Mouse (Mus musculus) CH12.LX (cell line): ENCODE measurements around the gene Tmem184a.

Experiments used
- CHD2 ChIP-seq: IDR thresholded peaks from 2 replicates; pipeline ENCODE4 v1.6.1; 2011; ENCODE audit warnings: low read length, improper control_type of control experiment
- CTCF ChIP-seq, 2 experiments: IDR thresholded peaks in 1 of 2; conservative IDR thresholded peaks in 1 of 2; 2 replicates each; pipeline ENCODE4 v1.5.1; 2011 to 2012; ENCODE audit warnings: low read depth in 2 of 2, low read length in 2 of 2, improper control_type of control experiment in 1 of 2, inconsistent platforms in 1 of 2, mild to moderate bottlenecking in 1 of 2, moderate library complexity in 1 of 2
- EP300 ChIP-seq: IDR thresholded peaks from 2 replicates; pipeline ENCODE4 v1.6.1; 2011; ENCODE audit warnings: low read length, improper control_type of control experiment
- JUND ChIP-seq: conservative IDR thresholded peaks from 2 replicates; pipeline ENCODE4 v1.6.1; 2011; ENCODE audit warnings: low read depth, low read length, improper control_type of control experiment
- NELFE ChIP-seq: IDR thresholded peaks from 2 replicates; pipeline ENCODE4 v1.6.1; 2011; ENCODE audit warnings: low read depth, low read length, improper control_type of control experiment
- POLR2A ChIP-seq: IDR thresholded peaks from 2 replicates; pipeline ENCODE4 v1.6.1; 2011; ENCODE audit warnings: low read depth, mild to moderate bottlenecking, improper control_type of control experiment, low read length
- USF1 ChIP-seq: IDR thresholded peaks from 2 replicates; pipeline ENCODE4 v1.6.1; 2014; ENCODE audit warnings: low read depth, mild to moderate bottlenecking, inconsistent platforms, low read length, improper control_type of control experiment

DNA sequence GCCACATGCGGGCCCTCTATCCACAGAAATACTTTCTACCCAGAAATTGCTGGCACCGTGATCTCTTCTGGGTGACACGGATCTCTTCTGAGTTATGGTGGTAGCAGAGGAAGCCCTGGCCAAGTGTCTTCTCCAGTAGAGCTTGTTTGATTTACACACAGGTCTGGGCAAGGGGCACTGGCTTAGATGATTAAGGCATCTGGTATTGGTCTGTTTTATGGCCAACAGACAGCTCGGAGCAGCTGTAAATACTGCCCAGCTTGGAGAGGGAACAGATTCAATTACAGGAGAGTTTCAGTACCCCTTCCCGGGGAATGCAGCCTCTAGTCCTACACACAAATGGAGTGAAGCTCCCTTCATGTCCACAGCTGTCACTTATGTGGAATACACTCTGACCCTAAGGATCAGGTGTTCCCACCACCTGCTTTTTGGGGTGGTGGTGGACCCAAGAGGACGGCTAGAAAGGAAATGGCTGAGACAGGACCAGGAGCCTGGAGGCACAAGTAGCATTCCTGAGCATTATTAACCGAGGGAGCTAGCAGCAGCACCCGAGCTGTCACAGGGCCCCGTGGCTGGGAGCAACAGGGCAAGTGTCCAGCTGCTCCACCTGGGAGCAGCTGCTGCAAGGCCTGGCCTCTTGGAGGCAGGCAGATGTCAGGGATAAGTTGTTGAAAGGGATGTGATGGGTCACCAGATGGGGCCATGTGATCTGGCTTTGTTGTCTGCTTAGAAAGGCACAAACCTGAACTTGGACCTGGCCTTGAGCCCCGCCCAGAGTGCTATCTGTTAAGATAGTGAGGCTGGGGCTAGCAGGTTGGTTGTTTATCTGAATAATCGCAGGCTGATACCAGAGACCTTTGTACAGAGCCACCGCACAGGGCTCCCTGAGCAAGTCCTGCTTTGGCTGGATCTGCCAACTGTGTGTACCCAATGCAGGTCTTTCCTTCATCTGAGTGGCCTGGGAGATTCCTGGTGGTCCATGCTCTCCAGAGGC is 2.0 kb upstream of the Tmem184a start:
- TF ChIP-seq USF1 (no peak), NELFE (no peak), CTCF (conservative IDR thresholded peaks at IDR 0.05 in 1 of 2, IDR thresholded peaks at IDR 0.05 in 1 of 2; ENCODE audit: low read depth in 2 of 2, low read length in 2 of 2) (no peak), EP300 (no peak), CHD2 (no peak), JUND (no peak), POLR2A (no peak)
